7 mouse cellular contexts compared by ENCODE assay signal in the genomic region with DNA sequence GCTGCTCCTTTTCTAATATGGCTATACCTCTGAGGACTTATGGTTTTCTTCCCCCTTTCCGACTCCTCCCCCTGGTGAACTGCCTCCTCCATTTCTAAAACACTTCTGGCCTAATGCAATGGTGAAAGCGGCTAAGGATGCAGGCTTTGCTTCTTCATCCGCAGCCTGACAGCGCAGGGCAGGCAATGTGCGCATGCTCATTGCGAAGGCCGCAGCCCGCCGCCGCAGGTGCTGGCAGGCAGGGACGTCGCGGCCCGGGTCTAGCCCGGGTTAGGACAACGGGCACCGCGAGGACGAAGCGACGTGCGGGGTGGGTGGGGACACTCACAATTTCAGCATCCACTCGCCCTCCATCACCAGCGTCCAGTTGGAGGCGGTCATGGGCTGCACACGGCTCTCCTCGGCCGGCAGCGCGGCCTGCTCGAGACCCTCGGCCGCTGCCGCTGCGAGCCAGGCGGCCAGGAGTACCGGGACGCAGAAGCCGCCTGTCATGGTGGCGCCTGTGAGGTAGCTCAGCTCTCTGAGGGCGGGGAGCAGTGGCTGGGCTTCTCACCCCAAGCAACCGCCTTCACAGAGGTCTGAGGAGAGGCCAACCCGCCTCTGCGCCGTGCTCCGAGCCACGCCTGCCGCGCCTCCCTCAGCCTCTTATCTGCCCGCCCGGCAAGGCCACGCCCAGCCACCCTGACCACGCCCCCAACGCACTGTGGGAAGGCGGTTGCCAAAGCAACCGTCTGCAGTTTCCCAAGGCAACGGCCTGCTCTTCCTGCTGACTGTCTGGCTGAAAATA. TPM values are rescaled to one million over a fixed set of nuclear protein-coding genes. Genes with fewer than 3 reads are reported as not detected.
DNase-seq lines count a peak whose midpoint lies in the region; ATAC-seq lines count a peak whose summit lies in the region.

Gene Tmx4, minus strand, starts transcription at position 632 of the 787 bp plus-strand sequence.

- peak within 1 kb of the TSS; percentile 93 for H3K27ac ChIP-seq in embryonic facial prominence, embryonic 11.5 days (replicated peaks; ENCODE audit: low read depth, low read length)
- H3K27ac ChIP-seq in limb, embryonic 11.5 days (replicated peaks; ENCODE audit: low read depth, low read length), result peak within 1 kb of the TSS; percentile 95
- peak within 1 kb of the TSS; percentile 100 for H3K27ac ChIP-seq in midbrain, embryonic 14.5 days (replicated peaks; ENCODE audit: low read depth, low read length)

- H3K36me3 ChIP-seq in embryonic facial prominence, embryonic 11.5 days (replicated peaks; ENCODE audit: control insufficient read depth, insufficient read depth, low read depth, low read length), result no peaks in the 10 kb centered on the region
- no peaks in the 10 kb centered on the region for H3K36me3 ChIP-seq in limb, embryonic 11.5 days (ENCODE audit: control insufficient read depth, insufficient read depth, low read length)
- H3K36me3 ChIP-seq in midbrain, embryonic 14.5 days (ENCODE audit: control insufficient read depth, insufficient read depth, low read length), result 0 out of 2 replicates have a peak, but pooled peaks cover 3% of the 10 kb centered on the region

- H3K4me2 ChIP-seq in embryonic facial prominence, embryonic 11.5 days (ENCODE audit: low read depth, low read length), result peak within 1 kb of the TSS; percentile 65
- H3K4me2 ChIP-seq in limb, embryonic 11.5 days (ENCODE audit: low read depth, severe bottlenecking), result peak within 1 kb of the TSS; percentile 55
- H3K4me2 ChIP-seq in midbrain, embryonic 14.5 days (ENCODE audit: low read length), result peak within 1 kb of the TSS; percentile 63

- peak; percentile 100 for ATAC-seq in embryonic facial prominence, embryonic 11.5 days (replicated peaks; ENCODE audit: insufficient number of reproducible peaks, low FRiP score, low TSS enrichment, low read depth)
- peak; percentile 99 for ATAC-seq in limb, embryonic 11.5 days (ENCODE audit: insufficient number of reproducible peaks, low FRiP score, low TSS enrichment, low read depth)
- peak; percentile 99 for ATAC-seq in midbrain, embryonic 14.5 days (ENCODE audit: low FRiP score, low TSS enrichment)

- WGBS in embryonic facial prominence, embryonic 11.5 days, result under 1% methylated on average over 55 of the region's 57 CpGs
- under 1% methylated on average over 56 of the region's 57 CpGs for WGBS in limb, embryonic 11.5 days
- under 1% methylated on average over 57 of the region's 57 CpGs for WGBS in midbrain, embryonic 14.5 days

- H3K4me1 ChIP-seq in embryonic facial prominence, embryonic 11.5 days (ENCODE audit: control insufficient read depth, insufficient read depth, low read length), result no peaks in the 10 kb centered on the region
- peaks cover 3% of the 10 kb centered on the region; the same call in 1 of the 2 replicates for H3K4me1 ChIP-seq in limb, embryonic 11.5 days (ENCODE audit: control insufficient read depth, insufficient read depth, low read length)
- peaks cover 28% of the 10 kb centered on the region for H3K4me1 ChIP-seq in midbrain, embryonic 14.5 days (ENCODE audit: control insufficient read depth, insufficient read depth, low read length)

- no peaks in the 10 kb centered on the region for H3K27me3 ChIP-seq in embryonic facial prominence, embryonic 11.5 days (ENCODE audit: control insufficient read depth, insufficient read depth, low read length)
- H3K27me3 ChIP-seq in limb, embryonic 11.5 days (ENCODE audit: control insufficient read depth, insufficient read depth, low read length), result no peaks in the 10 kb centered on the region
- no peaks in the 10 kb centered on the region for H3K27me3 ChIP-seq in midbrain, embryonic 14.5 days (ENCODE audit: control insufficient read depth, insufficient read depth, low read length)

- peak within 1 kb of the TSS; percentile 84 for H3K4me3 ChIP-seq in embryonic facial prominence, embryonic 11.5 days (ENCODE audit: low read depth, low read length)
- peak within 1 kb of the TSS; percentile 74 for H3K4me3 ChIP-seq in limb, embryonic 11.5 days (ENCODE audit: low read depth, low read length)
- H3K4me3 ChIP-seq in midbrain, embryonic 14.5 days (replicated peaks; ENCODE audit: low read depth, low read length), result peak within 1 kb of the TSS; percentile 82

- H3K9me3 ChIP-seq in embryonic facial prominence, embryonic 11.5 days (replicated peaks; ENCODE audit: control insufficient read depth, low read length), result no peaks in the 10 kb centered on the region
- no peaks in the 10 kb centered on the region for H3K9me3 ChIP-seq in limb, embryonic 11.5 days (ENCODE audit: control insufficient read depth, low read length)
- no peaks in the 10 kb centered on the region for H3K9me3 ChIP-seq in midbrain, embryonic 14.5 days (ENCODE audit: control insufficient read depth, low read length)

- H3K9ac ChIP-seq in embryonic facial prominence, embryonic 11.5 days (replicated peaks; ENCODE audit: low read length), result peak within 1 kb of the TSS; percentile 84
- peak within 1 kb of the TSS; percentile 82 for H3K9ac ChIP-seq in limb, embryonic 11.5 days (ENCODE audit: low read length)
- peak within 1 kb of the TSS; percentile 93 for H3K9ac ChIP-seq in midbrain, embryonic 14.5 days (replicated peaks; ENCODE audit: low read length)

- DNase-seq in adrenal gland, postnatal 14 days, result peak; percentile 100
- DNase-seq in embryonic facial prominence, embryonic 11.5 days (ENCODE audit: low spot score), result peak; percentile 98
- DNase-seq in heart, adult 11 months, result peak; percentile 100
- DNase-seq in kidney, adult 18-20 months, result peak; percentile 99
- peak; percentile 99 for DNase-seq in limb, embryonic 11.5 days (ENCODE audit: low spot score)
- DNase-seq in midbrain, embryonic 14.5 days, result peak; percentile 99
- peak; percentile 97 to 99 for DNase-seq in spleen, adult 18-20 months

RNA-seq across cellular contexts. Expression of gene Tmx4, which starts in this region (rescaled TPM):
- total RNA-seq in adrenal gland, postnatal 14 days (2021), result 31.0 and 31.2 TPM in 2 replicates
- 32.4 and 33.7 TPM in 2 replicates for polyA plus RNA-seq in embryonic facial prominence, embryonic 11.5 days (2014; fragmentation: Nextera tagmentation; extraction: Ambion mirVana)
- 25.3 and 28.7 TPM in 2 replicates for polyA plus RNA-seq in limb, embryonic 11.5 days (2014; fragmentation: Nextera tagmentation; extraction: Ambion mirVana)
- polyA plus RNA-seq in midbrain, embryonic 14.5 days (2014; fragmentation: Nextera tagmentation; extraction: Ambion mirVana), result 103 and 149 TPM in 2 replicates

Comparison
In these comparisons a context has a peak if more than half of its experiments do, and no peak if none do; other contexts are left out.
1. Peak in every context shown above with its lines: DNase-seq, ATAC-seq, H3K4me3 ChIP-seq and H3K27ac ChIP-seq.